Mouse (Mus musculus) bone marrow macrophage, adult 2 months (primary cell): ENCODE results near the gene Chic2.

Experiments
- CTCF ChIP-seq: IDR thresholded peaks from 2 replicates; pipeline ENCODE4 v1.5.1; 2012; ENCODE audit warnings: low read depth, mild to moderate bottlenecking, low read length, moderate library complexity
- POLR2A ChIP-seq: IDR thresholded peaks from 2 replicates; pipeline ENCODE4 v1.6.1; 2012; ENCODE audit warnings: mild to moderate bottlenecking, low read depth, low read length, borderline replicate concordance

DNA sequence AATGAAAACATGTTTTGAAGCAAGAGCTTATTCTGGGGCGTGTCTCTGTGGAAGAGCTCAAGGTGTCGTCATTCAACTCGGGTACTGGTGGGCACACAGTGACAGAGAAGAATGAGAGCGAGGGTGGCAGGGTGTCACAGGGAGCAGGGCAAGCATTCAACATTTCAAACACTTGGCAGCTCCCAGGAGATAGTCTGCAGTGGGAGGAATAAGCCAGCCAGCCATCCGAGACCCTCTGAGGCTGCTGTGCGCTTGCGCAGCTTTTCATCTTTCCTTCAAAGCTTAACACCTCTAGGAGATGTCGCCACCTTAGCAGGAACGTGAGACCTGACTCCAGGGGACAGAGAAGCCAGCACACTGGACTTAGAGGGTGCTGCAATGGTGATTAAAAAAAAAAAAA lies 88.2 kb downstream of the Chic2 start:
- TF ChIP-seq CTCF (no peak), POLR2A (no peak)
